Mouse (Mus musculus) liver, postnatal 0 days (tissue): ENCODE measurements around the gene Mrps12.
A peak's percentile ranks its signal among the peaks of the same experiment; 100 is the strongest.

ENCODE experiments used
- CTCF ChIP-seq: sonication (generic); IDR thresholded peaks from 2 replicates; pipeline ENCODE4 v1.5.1; 2016; ENCODE audit warnings: antibody characterized with exemption, low read depth
- EP300 ChIP-seq: IDR thresholded peaks from 2 replicates; pipeline ENCODE4 v1.6.1; 2016; ENCODE audit warnings: antibody characterized with exemption, low read depth, mild to moderate bottlenecking

DNA sequence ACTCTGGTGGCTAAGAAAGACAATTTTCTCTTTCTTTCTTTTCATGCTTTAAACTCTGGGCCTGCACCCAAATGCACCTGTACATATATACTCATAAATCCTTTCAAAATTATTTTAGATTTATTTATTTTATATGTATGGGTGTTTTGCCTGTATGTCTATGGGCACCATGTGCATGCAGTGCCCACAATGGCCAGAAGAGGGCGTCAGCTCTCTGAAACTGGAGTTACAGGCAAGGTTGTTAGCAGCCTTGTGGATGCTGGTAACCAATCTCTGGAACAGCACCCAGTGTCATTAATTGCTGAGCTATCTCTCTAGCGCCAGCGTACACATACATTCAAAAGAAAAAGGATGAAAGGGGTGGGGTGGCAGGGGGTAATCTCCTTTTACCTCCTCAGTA, 30.7 kb downstream of the Mrps12 start:
- peak; percentile 39 for TF ChIP-seq CTCF
- TF ChIP-seq EP300 = no peak
